Mouse (Mus musculus): ENCODE measurements around the gene Slc30a2. TPM values are rescaled to one million over a fixed set of nuclear protein-coding genes. Genes with fewer than 3 reads are reported as not detected.

Slc30a2 gene
- polyA plus RNA-seq, 1 experiment from 2014 or later = 0.15 TPM

GRCm38 (mm10) chr4:134362586-134362985, 19.6 kb downstream of the Slc30a2 start:
- Histone ChIP-seq H3K4me3 (replicated peaks; ENCODE audit: low read length) (no peak overlapping the region), H3K4me2 (ENCODE audit: low read length) (no peak overlapping the region), H3K36me3 (ENCODE audit: control insufficient read depth, insufficient read depth) (no peaks in the 10 kb centered on the region), H3K4me1 (replicated peaks; ENCODE audit: control insufficient read depth, insufficient read depth, low read length) (no peaks in the 10 kb centered on the region; the same call in 1 of the 2 replicates), H3K9me3 (ENCODE audit: control insufficient read depth, low read length) (no peaks in the 10 kb centered on the region), H3K27ac (ENCODE audit: low read length) (no peak overlapping the region), H3K9ac (replicated peaks; ENCODE audit: low read depth, low read length) (no peak overlapping the region), H3K27me3 (replicated peaks; ENCODE audit: control insufficient read depth, insufficient read depth, low read length) (no peaks in the 10 kb centered on the region)
- no peak for ATAC-seq
- 19% methylated on average over 9 of the region's 9 CpGs for WGBS

- WGBS = 53% methylated on average over 5 of the region's 5 CpGs
- Histone ChIP-seq H3K4me2 (ENCODE audit: low read length) (no peak overlapping the region), H3K9ac (replicated peaks; ENCODE audit: low read depth, low read length) (no peak overlapping the region), H3K9me3 (ENCODE audit: control insufficient read depth, low read length) (no peaks in the 10 kb centered on the region), H3K36me3 (ENCODE audit: control insufficient read depth, insufficient read depth) (no peaks in the 10 kb centered on the region), H3K4me3 (replicated peaks; ENCODE audit: low read length) (no peak overlapping the region), H3K27me3 (replicated peaks; ENCODE audit: control insufficient read depth, insufficient read depth, low read length) (peaks cover 12% of the 10 kb centered on the region), H3K4me1 (replicated peaks; ENCODE audit: control insufficient read depth, insufficient read depth, low read length) (no peaks in the 10 kb centered on the region), H3K27ac (ENCODE audit: low read length) (no peak overlapping the region)
- no peak for ATAC-seq
These were observed 22.3 kb downstream of the Slc30a2 start for GRCm38 (mm10) chr4:134365280-134365679.

- H3K27me3 ChIP-seq (replicated peaks; ENCODE audit: control insufficient read depth, insufficient read depth, low read length) = peaks cover 31% of the 10 kb centered on the region
- no peak overlapping the region for H3K27ac ChIP-seq (ENCODE audit: low read length)
- peak; percentile 13; the same call in 1 of the 2 replicates for ATAC-seq
- no peaks in the 10 kb centered on the region for H3K9me3 ChIP-seq (ENCODE audit: control insufficient read depth, low read length)
- no peaks in the 10 kb centered on the region for H3K36me3 ChIP-seq (ENCODE audit: control insufficient read depth, insufficient read depth)
- peaks cover 18% of the 10 kb centered on the region for H3K4me1 ChIP-seq (replicated peaks; ENCODE audit: control insufficient read depth, insufficient read depth, low read length)
- H3K4me3 ChIP-seq (replicated peaks; ENCODE audit: low read length) = peak overlapping the region; percentile 22
- 1% methylated on average over 18 of the region's 18 CpGs for WGBS
- no peak overlapping the region for H3K9ac ChIP-seq (replicated peaks; ENCODE audit: low read depth, low read length)
- H3K4me2 ChIP-seq (ENCODE audit: low read length) = peak overlapping the region; percentile 98
These were observed 27.8 kb downstream of the Slc30a2 start for GRCm38 (mm10) chr4:134370649-134371221.

- Histone ChIP-seq H3K27ac (ENCODE audit: low read length) (no peak overlapping the region), H3K9me3 (ENCODE audit: control insufficient read depth, low read length) (no peaks in the 10 kb centered on the region), H3K4me1 (replicated peaks; ENCODE audit: control insufficient read depth, insufficient read depth, low read length) (peaks cover 18% of the 10 kb centered on the region), H3K36me3 (ENCODE audit: control insufficient read depth, insufficient read depth) (no peaks in the 10 kb centered on the region), H3K27me3 (replicated peaks; ENCODE audit: control insufficient read depth, insufficient read depth, low read length) (peaks cover 31% of the 10 kb centered on the region), H3K4me3 (replicated peaks; ENCODE audit: low read length) (peak overlapping the region; percentile 59), H3K9ac (replicated peaks; ENCODE audit: low read depth, low read length) (no peak overlapping the region), H3K4me2 (ENCODE audit: low read length) (peak overlapping the region; percentile 98)
- 2% methylated on average over 17 of the region's 17 CpGs for WGBS
- no peak for ATAC-seq
These were observed 28.4 kb downstream of the Slc30a2 start for GRCm38 (mm10) chr4:134371316-134371855.

- peaks cover 18% of the 10 kb centered on the region for H3K4me1 ChIP-seq (replicated peaks; ENCODE audit: control insufficient read depth, insufficient read depth, low read length)
- peak overlapping the region; percentile 56 for H3K9ac ChIP-seq (replicated peaks; ENCODE audit: low read depth, low read length)
- no peaks in the 10 kb centered on the region for H3K36me3 ChIP-seq (ENCODE audit: control insufficient read depth, insufficient read depth)
- H3K9me3 ChIP-seq (ENCODE audit: control insufficient read depth, low read length) = no peaks in the 10 kb centered on the region
- under 1% methylated on average over 16 of the region's 16 CpGs for WGBS
- H3K27ac ChIP-seq (ENCODE audit: low read length) = no peak overlapping the region
- ATAC-seq = peak; percentile 88
- peak overlapping the region; percentile 98 for H3K4me2 ChIP-seq (ENCODE audit: low read length)
- H3K4me3 ChIP-seq (replicated peaks; ENCODE audit: low read length) = peak overlapping the region; percentile 59
- peaks cover 31% of the 10 kb centered on the region for H3K27me3 ChIP-seq (replicated peaks; ENCODE audit: control insufficient read depth, insufficient read depth, low read length)
These were observed 29.3 kb downstream of the Slc30a2 start for GRCm38 (mm10) chr4:134372294-134372747.

GRCm38 (mm10) chr4:134373295-134373694, 30.3 kb downstream of the Slc30a2 start:
- Histone ChIP-seq H3K27me3 (replicated peaks; ENCODE audit: control insufficient read depth, insufficient read depth, low read length) (peaks cover 31% of the 10 kb centered on the region), H3K36me3 (ENCODE audit: control insufficient read depth, insufficient read depth) (no peaks in the 10 kb centered on the region), H3K4me3 (replicated peaks; ENCODE audit: low read length) (no peak overlapping the region), H3K4me2 (ENCODE audit: low read length) (no peak overlapping the region), H3K9ac (replicated peaks; ENCODE audit: low read depth, low read length) (no peak overlapping the region), H3K4me1 (replicated peaks; ENCODE audit: control insufficient read depth, insufficient read depth, low read length) (peaks cover 18% of the 10 kb centered on the region), H3K9me3 (ENCODE audit: control insufficient read depth, low read length) (no peaks in the 10 kb centered on the region), H3K27ac (ENCODE audit: low read length) (no peak overlapping the region)
- 78% methylated on average over 8 of the region's 8 CpGs for WGBS
- ATAC-seq = no peak

- Histone ChIP-seq H3K4me1 (replicated peaks; ENCODE audit: control insufficient read depth, insufficient read depth, low read length) (peaks cover 18% of the 10 kb centered on the region), H3K9ac (replicated peaks; ENCODE audit: low read depth, low read length) (no peak overlapping the region), H3K4me3 (replicated peaks; ENCODE audit: low read length) (no peak overlapping the region), H3K4me2 (ENCODE audit: low read length) (no peak overlapping the region), H3K9me3 (ENCODE audit: control insufficient read depth, low read length) (no peaks in the 10 kb centered on the region), H3K36me3 (ENCODE audit: control insufficient read depth, insufficient read depth) (no peaks in the 10 kb centered on the region), H3K27me3 (replicated peaks; ENCODE audit: control insufficient read depth, insufficient read depth, low read length) (peaks cover 29% of the 10 kb centered on the region), H3K27ac (ENCODE audit: low read length) (no peak overlapping the region)
- 60% methylated on average over 1 of the region's 1 CpGs for WGBS
- no peak for ATAC-seq
These were observed 31.3 kb downstream of the Slc30a2 start for GRCm38 (mm10) chr4:134374306-134374705.

GRCm38 (mm10) chr4:134378089-134378615, 35.2 kb downstream of the Slc30a2 start:
- no peak for ATAC-seq

GRCm38 (mm10) chr4:134379510-134379909, 36.5 kb downstream of the Slc30a2 start:
- 88% methylated on average over 8 of the region's 8 CpGs for WGBS
- Histone ChIP-seq H3K27ac (ENCODE audit: low read length) (no peak overlapping the region), H3K9me3 (ENCODE audit: control insufficient read depth, low read length) (no peaks in the 10 kb centered on the region)

More at GRCm38 (mm10) chr4:134378089-134378615, 35.2 kb downstream of the Slc30a2 start:
- no peak overlapping the region for H3K4me2 ChIP-seq (ENCODE audit: low read length)
- H3K27ac ChIP-seq (ENCODE audit: low read length) = no peak overlapping the region
- WGBS = 46% methylated on average over 9 of the region's 10 CpGs
- no peak overlapping the region for H3K9ac ChIP-seq (replicated peaks; ENCODE audit: low read depth, low read length)
- H3K4me1 ChIP-seq (replicated peaks; ENCODE audit: control insufficient read depth, insufficient read depth, low read length) = no peaks in the 10 kb centered on the region; the same call in 1 of the 2 replicates
- H3K27me3 ChIP-seq (replicated peaks; ENCODE audit: control insufficient read depth, insufficient read depth, low read length) = no peaks in the 10 kb centered on the region
- H3K4me3 ChIP-seq (replicated peaks; ENCODE audit: low read length) = no peak overlapping the region
- H3K9me3 ChIP-seq (ENCODE audit: control insufficient read depth, low read length) = no peaks in the 10 kb centered on the region
- H3K36me3 ChIP-seq (ENCODE audit: control insufficient read depth, insufficient read depth) = no peaks in the 10 kb centered on the region

More at GRCm38 (mm10) chr4:134379510-134379909, 36.5 kb downstream of the Slc30a2 start:
- no peaks in the 10 kb centered on the region for H3K27me3 ChIP-seq (replicated peaks; ENCODE audit: control insufficient read depth, insufficient read depth, low read length)
- H3K9ac ChIP-seq (replicated peaks; ENCODE audit: low read depth, low read length) = no peak overlapping the region
- ATAC-seq = no peak
- H3K4me3 ChIP-seq (replicated peaks; ENCODE audit: low read length) = no peak overlapping the region
- H3K4me1 ChIP-seq (replicated peaks; ENCODE audit: control insufficient read depth, insufficient read depth, low read length) = no peaks in the 10 kb centered on the region; the same call in 1 of the 2 replicates
- H3K4me2 ChIP-seq (ENCODE audit: low read length) = no peak overlapping the region
- H3K36me3 ChIP-seq (ENCODE audit: control insufficient read depth, insufficient read depth) = no peaks in the 10 kb centered on the region

Data from forebrain, embryonic 16.5 days (tissue).